10 mouse cellular contexts compared by ENCODE assay signal in genomic region chr11:94328644-94329025, GRCm38 (mm10). TPM values are rescaled to one million over a fixed set of nuclear protein-coding genes. Genes with fewer than 3 reads are reported as not detected.
DNase-seq lines count a peak whose midpoint lies in the region; ATAC-seq lines count a peak whose summit lies in the region.
"Had no signal": no experiment of that assay in that cellular context is flagged by ENCODE, and none has a peak within 500 bp of the region (broad histone marks: within the 10 kb centered on the region; RNA-seq: fewer than 3 reads in every experiment).

No protein-coding gene starts in this region.

- H3K9ac ChIP-seq in heart, embryonic 11.5 days (ENCODE audit: low read depth, low read length), result peak overlapping the region; percentile 96
- H3K9ac ChIP-seq in limb, embryonic 11.5 days (ENCODE audit: low read length), result peak overlapping the region; percentile 96
- H3K9ac ChIP-seq in stomach, embryonic 15.5 days, result peak overlapping the region; percentile 84; the same call in 1 of the 2 replicates

- 4% methylated on average over 10 of the region's 10 CpGs for WGBS in heart, embryonic 11.5 days (ENCODE audit: insufficient replicate concordance)
- WGBS in limb, embryonic 11.5 days, result under 1% methylated on average over 10 of the region's 10 CpGs
- WGBS in stomach, embryonic 15.5 days, result 2% methylated on average over 10 of the region's 10 CpGs

- H3K27ac ChIP-seq in heart, embryonic 11.5 days (ENCODE audit: low read depth, low read length), result peak overlapping the region; percentile 98
- H3K27ac ChIP-seq in limb, embryonic 11.5 days (replicated peaks; ENCODE audit: low read depth, low read length), result peak overlapping the region; percentile 97
- H3K27ac ChIP-seq in stomach, embryonic 15.5 days, result peak overlapping the region; percentile 98

- no peaks in the 10 kb centered on the region for H3K27me3 ChIP-seq in heart, embryonic 11.5 days (ENCODE audit: control insufficient read depth, insufficient read depth, low read length)
- no peaks in the 10 kb centered on the region for H3K27me3 ChIP-seq in limb, embryonic 11.5 days (ENCODE audit: control insufficient read depth, insufficient read depth, low read length)
- H3K27me3 ChIP-seq in stomach, embryonic 15.5 days (replicated peaks), result no peaks in the 10 kb centered on the region
- H3K27me3 ChIP-seq: Patski had no signal

- intact Hi-C loops in heart, postnatal 14 days (cut with DNase I), result loop anchor here (2.0 kb wide), 1 partner anchor 76 kb away; no protein-coding TSS in a partner anchor

- no peak for DNase-seq in heart, postnatal 14 days
- DNase-seq in A20 (ENCODE audit: low read depth, low spot score), result peak; percentile 65
- DNase-seq in fat pad, adult 2 months (ENCODE audit: extremely low read depth, low read depth, low spot score), result peak; percentile 62
- no peak for DNase-seq in limb, embryonic 11.5 days (ENCODE audit: low spot score)
- no peak for DNase-seq in urinary bladder, postnatal 4 days (ENCODE audit: low spot score in 2 of 2)
- no peak for DNase-seq in thymus, postnatal 36 days

- no peaks in the 10 kb centered on the region for H3K36me3 ChIP-seq in heart, embryonic 11.5 days (ENCODE audit: control insufficient read depth, insufficient read depth, low read length)
- H3K36me3 ChIP-seq in limb, embryonic 11.5 days (ENCODE audit: control insufficient read depth, insufficient read depth, low read length), result no peaks in the 10 kb centered on the region; the same call in 1 of the 2 replicates
- H3K36me3 ChIP-seq in stomach, embryonic 15.5 days, result no peaks in the 10 kb centered on the region

- H3K4me3 ChIP-seq in heart, embryonic 11.5 days (ENCODE audit: low read depth, low read length), result peak overlapping the region; percentile 83
- H3K4me3 ChIP-seq in limb, embryonic 11.5 days (ENCODE audit: low read depth, low read length), result peak overlapping the region; percentile 64
- peak overlapping the region; percentile 71 for H3K4me3 ChIP-seq in stomach, embryonic 15.5 days (replicated peaks)

- peak overlapping the region; percentile 77 for H3K4me2 ChIP-seq in heart, embryonic 11.5 days
- peak overlapping the region; percentile 58 for H3K4me2 ChIP-seq in limb, embryonic 11.5 days (ENCODE audit: low read depth, severe bottlenecking)
- peak overlapping the region; percentile 69 for H3K4me2 ChIP-seq in stomach, embryonic 15.5 days

- ATAC-seq in heart, embryonic 11.5 days (replicated peaks; ENCODE audit: insufficient number of reproducible peaks, low FRiP score, low TSS enrichment), result no peak
- ATAC-seq in limb, embryonic 11.5 days (ENCODE audit: insufficient number of reproducible peaks, low FRiP score, low TSS enrichment, low read depth), result no peak
- ATAC-seq in stomach, embryonic 15.5 days (ENCODE audit: insufficient read depth, low FRiP score, low read depth), result no peak

- peaks cover 17% of the 10 kb centered on the region for H3K4me1 ChIP-seq in heart, embryonic 11.5 days (ENCODE audit: control insufficient read depth, insufficient read depth, low read length)
- peaks cover 4% of the 10 kb centered on the region; the same call in 1 of the 2 replicates for H3K4me1 ChIP-seq in limb, embryonic 11.5 days (ENCODE audit: control insufficient read depth, insufficient read depth, low read length)
- H3K4me1 ChIP-seq in stomach, embryonic 15.5 days, result peaks cover 20% of the 10 kb centered on the region

- H3K9me3 ChIP-seq in heart, embryonic 11.5 days (replicated peaks; ENCODE audit: control insufficient read depth, low read length), result no peaks in the 10 kb centered on the region
- H3K9me3 ChIP-seq in limb, embryonic 11.5 days (ENCODE audit: control insufficient read depth, low read length), result no peaks in the 10 kb centered on the region
- no peaks in the 10 kb centered on the region for H3K9me3 ChIP-seq in stomach, embryonic 15.5 days

RNA-seq across cellular contexts. Expression of gene Ankrd40, which starts 0.8 kb away (rescaled TPM):
- 34.3 and 34.9 TPM in 2 replicates for polyA plus RNA-seq in heart, embryonic 11.5 days (2014; fragmentation: Nextera tagmentation; extraction: Ambion mirVana)
- 100 to 1,000 TPM; 227 to 239 TPM for total RNA-seq in heart, postnatal 14 days (2021)
- 24.1 and 25.8 TPM in 2 replicates for polyA plus RNA-seq in limb, embryonic 11.5 days (2014; fragmentation: Nextera tagmentation; extraction: Ambion mirVana)
- 24.2 and 27.3 TPM in 2 replicates for polyA plus RNA-seq in stomach, embryonic 15.5 days (2015; fragmentation: Nextera tagmentation; extraction: Ambion mirVana)

RNA-seq across cellular contexts. Expression of gene Luc7l3, which starts 6.8 kb away (rescaled TPM):
- polyA plus RNA-seq in heart, embryonic 11.5 days (2014; fragmentation: Nextera tagmentation; extraction: Ambion mirVana), result 77.9 and 79.4 TPM in 2 replicates
- total RNA-seq in heart, postnatal 14 days (2021), result 10 to 100 TPM; 40.6 to 45.0 TPM
- polyA plus RNA-seq in limb, embryonic 11.5 days (2014; fragmentation: Nextera tagmentation; extraction: Ambion mirVana), result 123 and 125 TPM in 2 replicates
- 116 TPM in 2 replicates for polyA plus RNA-seq in stomach, embryonic 15.5 days (2015; fragmentation: Nextera tagmentation; extraction: Ambion mirVana)

RNA-seq across cellular contexts. Expression of gene Gm21885, which starts 47.0 kb away (rescaled TPM):
- polyA plus RNA-seq in heart, embryonic 11.5 days (2014; fragmentation: Nextera tagmentation; extraction: Ambion mirVana), result not detected in 2 replicates
- not detected for total RNA-seq in heart, postnatal 14 days (2021)
- polyA plus RNA-seq in limb, embryonic 11.5 days (2014; fragmentation: Nextera tagmentation; extraction: Ambion mirVana), result 0.51 and 0.52 TPM in 2 replicates
- polyA plus RNA-seq in stomach, embryonic 15.5 days (2015; fragmentation: Nextera tagmentation; extraction: Ambion mirVana), result 6.4 and 10.9 TPM in 2 replicates
- total RNA-seq: layer of hippocampus, postnatal 14 days had no signal
- polyA plus RNA-seq: Patski had no signal

Comparison
In these comparisons a context has a peak if more than half of its experiments do, and no peak if none do; other contexts are left out.
1. DNase-seq: peak in A20 (single experiment) and fat pad, adult 2 months (single experiment); none in heart, postnatal 14 days (0 of 2), limb, embryonic 11.5 days (single experiment), urinary bladder, postnatal 4 days (0 of 2) and thymus, postnatal 36 days (0 of 2).
2. Peak in every context shown above with its lines, with median percentiles within 50 percentile points of each other: H3K27ac ChIP-seq, H3K4me2 ChIP-seq, H3K4me3 ChIP-seq and H3K9ac ChIP-seq.